Mouse (Mus musculus) olfactory bulb, adult 2 months (tissue): Measurements from ENCODE around the gene Acer1. TPM values are rescaled to one million over a fixed set of nuclear protein-coding genes. Genes with fewer than 3 reads are reported as not detected.

Experiments used
- H3K27ac ChIP-seq: fragments of 200-500 bp; 2 replicates; pipeline ENCODE4 v1.5.1; 2012; ENCODE audit warnings: low read depth, low read length; ENCODE audit not compliant: insufficient read depth
- H3K4me1 ChIP-seq: fragments of 200-500 bp; 2 replicates; pipeline ENCODE4 v1.6.1; 2012; ENCODE audit warnings: low read length; ENCODE audit not compliant: control insufficient read depth, insufficient read depth
- H3K4me3 ChIP-seq: fragments of 200-500 bp; 2 replicates; pipeline ENCODE4 v1.5.1; 2012; ENCODE audit warnings: mild to moderate bottlenecking, low read depth, low read length, moderate library complexity; ENCODE audit not compliant: insufficient read depth
- CTCF ChIP-seq: fragments of 200-500 bp; IDR thresholded peaks from 2 replicates; pipeline ENCODE4 v1.5.1; 2012; ENCODE audit warnings: low read depth, mild to moderate bottlenecking, low read length, moderate library complexity; ENCODE audit not compliant: insufficient read depth
- POLR2A ChIP-seq: fragments of 200-500 bp; IDR thresholded peaks from 2 replicates; pipeline ENCODE4 v1.6.1; 2012; ENCODE audit warnings: mild to moderate bottlenecking, low read depth, low read length, moderate library complexity; ENCODE audit not compliant: insufficient read depth
- WGBS: fragments of 180-500 bp; shearing (Covaris S2); methylation state at CpG from one replicate; pipeline ENCODE4 v1.1.7; 2018; 5-methylcytosine and 5-hydroxymethylcytosine counted together
- polyA plus RNA-seq: library from polyadenylated mRNA; stranded (reverse); fragments of >200 nt; gene quantifications from 2 replicates; pipeline ENCODE4 v1.2.4, GENCODE M21; 2012; ENCODE audit warnings: low replicate concordance; ENCODE audit not compliant: missing spikeins, insufficient read depth, insufficient read length

The Acer1 gene
- polyA plus RNA-seq, 1 experiment = not detected

- no peak overlapping the region for H3K4me3 ChIP-seq
- TF ChIP-seq POLR2A (no peak), CTCF (no peak)
- H3K4me1 ChIP-seq = no peaks in the 10 kb centered on the region
- WGBS = 83% methylated on average over 5 of the region's 5 CpGs
- no peak overlapping the region for H3K27ac ChIP-seq
These were observed 19.1 kb downstream of the Acer1 start for GRCm38 (mm10) chr17:56962642-56963405.

- Histone ChIP-seq H3K4me3 (no peak overlapping the region), H3K27ac (no peak overlapping the region), H3K4me1 (no peaks in the 10 kb centered on the region)
- no peak for TF ChIP-seq CTCF
- no peak for TF ChIP-seq POLR2A
- WGBS = 94% methylated on average over 4 of the region's 4 CpGs
These were observed 20.0 kb downstream of the Acer1 start for GRCm38 (mm10) chr17:56961880-56962279.

- TF ChIP-seq CTCF (no peak), POLR2A (no peak)
- no peak overlapping the region for H3K4me3 ChIP-seq
- H3K27ac ChIP-seq = no peak overlapping the region
- no peaks in the 10 kb centered on the region for H3K4me1 ChIP-seq
- WGBS = 91% methylated on average over 4 of the region's 4 CpGs
These were observed 23.3 kb downstream of the Acer1 start for GRCm38 (mm10) chr17:56958667-56959066.

GRCm38 (mm10) chr17:56957763-56958429, 24.0 kb downstream of the Acer1 start:
- Histone ChIP-seq H3K27ac (no peak overlapping the region), H3K4me1 (no peaks in the 10 kb centered on the region), H3K4me3 (no peak overlapping the region)
- TF ChIP-seq POLR2A (no peak), CTCF (no peak)
- 33% methylated on average over 11 of the region's 11 CpGs for WGBS

- WGBS = 88% methylated on average over 7 of the region's 7 CpGs
- Histone ChIP-seq H3K4me3 (no peak overlapping the region), H3K27ac (no peak overlapping the region), H3K4me1 (no peaks in the 10 kb centered on the region)
- TF ChIP-seq POLR2A = no peak
- TF ChIP-seq CTCF = no peak
These were observed 27.1 kb downstream of the Acer1 start for GRCm38 (mm10) chr17:56954871-56955270.

- Histone ChIP-seq H3K4me3 (no peak overlapping the region), H3K4me1 (no peaks in the 10 kb centered on the region), H3K27ac (no peak overlapping the region)
- TF ChIP-seq POLR2A (no peak), CTCF (no peak)
- WGBS = 90% methylated on average over 1 of the region's 1 CpGs
These were observed 29.3 kb downstream of the Acer1 start for GRCm38 (mm10) chr17:56952639-56953038.

- WGBS = 20% methylated on average over 3 of the region's 3 CpGs
- H3K27ac ChIP-seq = no peak overlapping the region
- TF ChIP-seq POLR2A (no peak), CTCF (peak; percentile 49; the same call in 1 of the 2 replicates)
- no peak overlapping the region for H3K4me3 ChIP-seq
- no peaks in the 10 kb centered on the region for H3K4me1 ChIP-seq
These were observed 31.0 kb downstream of the Acer1 start for GRCm38 (mm10) chr17:56950915-56951314.

GRCm38 (mm10) chr17:56938751-56939150, 43.2 kb downstream of the Acer1 start:
- Histone ChIP-seq H3K27ac (no peak overlapping the region), H3K4me1 (peaks cover 11% of the 10 kb centered on the region), H3K4me3 (no peak overlapping the region)
- 83% methylated on average over 4 of the region's 4 CpGs for WGBS
- TF ChIP-seq CTCF (no peak), POLR2A (no peak)

GRCm38 (mm10) chr17:56936731-56937130, 45.2 kb downstream of the Acer1 start:
- H3K4me1 ChIP-seq = peaks cover 28% of the 10 kb centered on the region
- no peak overlapping the region for H3K27ac ChIP-seq
- H3K4me3 ChIP-seq = no peak overlapping the region
- no peak for TF ChIP-seq POLR2A
- no peak for TF ChIP-seq CTCF
- WGBS = 93% methylated on average over 7 of the region's 7 CpGs
